Mouse (Mus musculus) adrenal gland, postnatal 14 days (tissue): Measurements from ENCODE around the gene Psmb6. TPM values are rescaled to one million over a fixed set of nuclear protein-coding genes. Genes with fewer than 3 reads are reported as not detected.

Experiments
- DNase-seq: peaks from one replicate; pipeline ENCODE4 v3.0.0; 2021; ENCODE audit warnings: mixed read lengths
- long read RNA-seq, 2 experiments: library from polyadenylated mRNA; stranded (forward); transcript quantifications; one replicate each; pipeline ENCODE4 v2.0.0; 2021
- total RNA-seq: library from RNA; stranded (reverse); gene quantifications from 2 replicates; pipeline ENCODE4 v1.2.3, GENCODE M21; 2021

Psmb6 gene
- total RNA-seq = 233 and 258 TPM in 2 replicates
- long read RNA-seq, experiment 1, transcript Psmb6-202 (2 exons, 674 nt) = minor isoform, 96 of 470 reads
- long read RNA-seq, experiment 1, transcript Psmb6-201 (6 exons, 798 nt) = major isoform, 347 of 470 reads
- long read RNA-seq, experiment 1, partial matches to known transcripts = 18 of 470 reads
- long read RNA-seq, experiment 1, other reads (novel, unspliced or antisense) = 9 of 470 reads
- long read RNA-seq, experiment 2, transcript Psmb6-202 (2 exons, 674 nt) = minor isoform, 84 of 450 reads
- long read RNA-seq, experiment 2, transcript Psmb6-201 (6 exons, 798 nt) = major isoform, 343 of 450 reads
- long read RNA-seq, experiment 2, partial matches to known transcripts = 16 of 450 reads
- long read RNA-seq, experiment 2, other reads (novel, unspliced or antisense) = 7 of 450 reads

DNA sequence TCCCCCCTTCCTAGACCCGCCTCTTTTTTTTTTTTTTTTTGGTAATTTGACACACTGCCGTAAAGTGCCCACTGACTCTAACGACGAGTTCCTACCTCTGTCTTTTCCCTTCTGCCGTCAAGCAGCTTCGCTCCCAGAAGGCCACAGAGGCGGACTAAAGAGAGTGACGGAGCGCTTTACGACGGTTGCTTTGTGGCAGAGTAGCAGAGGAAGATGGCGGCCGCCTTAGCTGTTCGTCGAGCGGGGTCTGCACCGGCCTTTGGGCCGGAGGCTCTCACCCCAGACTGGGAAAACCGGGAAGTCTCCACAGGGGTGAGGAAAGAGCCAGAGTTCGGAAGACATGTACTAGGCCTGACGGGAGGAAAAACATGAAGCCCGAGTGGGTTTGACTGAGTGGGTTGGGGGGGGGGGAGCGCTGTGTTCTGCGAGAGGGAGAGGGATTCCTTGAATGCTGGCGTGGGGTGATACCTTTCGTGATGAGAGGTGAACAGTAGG is at the start of gene Psmb6:
Gene Psmb6 (plus strand): TSS at position 184 of the 495 bp plus-strand sequence.
- peak; percentile 93 for DNase-seq

DNA sequence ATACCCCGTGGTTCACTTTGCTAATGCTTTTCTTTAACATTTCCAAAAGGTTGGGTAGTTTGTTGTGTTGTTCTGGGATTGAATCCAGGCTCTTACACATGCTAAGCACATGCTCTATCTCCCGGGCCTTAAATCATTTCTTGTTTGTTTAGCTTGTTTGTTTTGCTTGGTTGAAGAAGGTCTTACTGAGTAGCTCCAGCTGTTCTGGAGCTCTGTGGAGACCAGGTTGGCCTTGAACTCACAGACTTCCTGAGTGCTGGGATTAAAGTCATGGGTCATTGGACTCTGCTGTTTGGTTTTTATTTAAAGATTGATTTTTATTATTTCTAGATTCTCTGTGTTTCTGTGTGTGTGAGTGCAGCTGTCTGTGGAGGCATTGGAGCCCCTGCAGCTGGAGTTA is 39.7 kb upstream of the Psmb6 start:
- no peak for DNase-seq

DNA sequence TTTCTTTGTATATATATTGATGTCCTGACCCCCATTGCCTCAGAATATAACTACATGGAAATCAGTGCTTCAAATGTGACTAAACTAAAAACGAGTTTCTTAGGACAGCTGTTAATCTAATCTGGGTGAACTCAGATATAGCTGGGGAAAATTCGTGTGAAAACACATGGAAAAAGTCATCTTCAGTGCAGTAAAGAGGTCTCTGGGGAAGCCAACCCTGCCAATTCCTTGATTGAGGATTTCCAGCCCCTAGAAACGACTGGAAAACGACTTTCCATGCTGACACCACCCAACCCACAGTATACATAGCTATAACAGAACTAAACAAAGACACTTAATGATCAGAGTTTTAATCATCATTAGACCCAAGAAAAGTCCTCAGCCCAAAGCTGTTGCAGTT is 37.4 kb upstream of the Psmb6 start:
- no peak for DNase-seq

DNA sequence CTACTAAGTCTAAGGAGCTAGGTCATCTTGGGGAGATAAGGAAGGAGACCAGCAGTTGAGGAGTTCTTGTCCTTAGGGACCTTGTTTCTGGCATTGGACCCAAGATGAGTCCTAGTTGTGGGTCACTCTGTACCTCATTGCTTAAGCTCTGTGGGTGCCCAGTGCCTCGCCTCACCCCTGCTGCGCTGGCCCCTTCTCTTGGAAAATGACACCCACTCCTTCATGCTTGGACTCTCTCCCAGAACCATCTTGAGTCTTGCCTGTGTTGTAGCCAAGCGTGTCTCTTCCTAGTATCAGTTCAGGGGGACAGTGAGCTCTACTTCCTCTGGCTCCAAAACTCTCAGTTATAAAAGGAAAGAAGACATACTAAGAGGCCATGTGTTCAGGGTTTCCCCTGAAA is 36.0 kb upstream of the Psmb6 start:
- DNase-seq = no peak

DNA sequence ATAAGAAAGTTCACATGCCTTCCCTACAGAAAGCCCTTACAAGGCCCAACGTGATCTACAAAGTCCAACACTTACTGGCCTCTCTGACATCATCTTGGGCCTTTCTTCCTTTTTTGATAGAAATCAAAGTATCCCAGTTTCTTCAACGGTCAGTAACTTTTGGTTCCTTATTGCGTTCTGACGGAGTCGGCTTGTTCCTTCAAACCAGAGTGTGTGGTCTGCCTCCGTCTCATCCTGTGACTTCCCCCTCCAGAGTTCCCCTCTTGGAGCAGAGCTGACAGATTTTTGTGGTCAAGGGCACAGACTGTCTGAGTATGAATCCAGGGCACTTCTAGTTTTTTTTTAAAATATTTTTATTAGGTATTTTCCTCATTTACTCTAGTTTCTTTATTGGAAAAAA is 35.5 kb upstream of the Psmb6 start:
- no peak for DNase-seq

DNA sequence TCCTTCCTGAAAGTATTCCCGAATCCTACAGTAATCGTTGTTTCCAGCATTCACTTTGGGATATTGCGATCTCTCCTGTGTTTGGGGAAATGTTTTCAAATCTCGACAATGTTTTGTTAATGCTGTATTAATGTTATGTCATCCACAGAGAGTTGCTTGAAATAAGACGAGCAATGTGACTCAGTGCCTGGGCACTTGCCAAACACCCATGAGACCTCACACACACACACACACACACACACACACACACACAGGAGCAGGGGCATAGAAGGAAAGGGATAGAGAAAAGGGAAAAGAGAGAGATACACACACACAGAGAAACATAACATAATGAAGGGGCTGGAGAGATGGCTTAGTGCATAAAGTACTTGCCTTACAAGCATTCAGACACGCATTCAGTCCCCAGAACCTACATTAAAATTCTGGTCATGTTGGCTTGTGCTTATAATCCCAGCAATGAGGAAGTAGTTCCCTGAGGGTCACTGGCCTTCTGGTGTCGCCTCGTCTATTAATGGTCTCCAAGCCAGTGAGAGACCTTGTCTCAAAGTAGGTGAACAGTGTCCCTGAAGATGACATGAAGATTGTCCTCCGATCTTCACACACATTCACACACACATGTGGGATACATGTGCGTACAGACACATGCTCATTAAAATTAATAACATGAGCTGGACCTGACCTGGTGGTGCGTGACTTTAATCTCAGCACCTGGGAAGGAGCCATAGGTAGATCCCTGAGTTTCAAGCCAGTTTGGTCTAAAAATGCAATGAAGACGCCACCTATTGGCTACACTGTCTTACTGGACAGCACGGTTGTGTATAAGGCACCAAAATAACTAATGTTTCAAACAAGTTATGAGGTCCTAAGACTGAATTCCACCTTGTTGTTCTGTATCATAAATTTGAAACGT is 25.3 kb upstream of the Psmb6 start:
- DNase-seq = peak; percentile 67

DNA sequence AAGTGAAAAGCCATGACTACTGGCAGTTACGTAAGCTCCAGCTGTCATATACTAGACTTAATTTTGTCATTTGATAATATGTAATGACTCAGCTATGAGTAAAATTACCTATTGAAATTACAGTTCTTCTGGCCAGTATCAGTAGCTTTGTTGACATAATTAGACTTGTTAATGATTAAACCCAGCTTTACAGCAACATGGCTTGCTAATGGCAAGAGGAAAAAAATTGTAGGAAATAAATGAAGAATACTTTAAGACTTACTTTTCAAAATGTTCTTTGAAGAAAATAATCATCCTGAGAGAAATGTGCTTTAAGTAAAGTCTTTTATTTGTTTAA is 24.7 kb upstream of the Psmb6 start:
- DNase-seq = no peak

DNA sequence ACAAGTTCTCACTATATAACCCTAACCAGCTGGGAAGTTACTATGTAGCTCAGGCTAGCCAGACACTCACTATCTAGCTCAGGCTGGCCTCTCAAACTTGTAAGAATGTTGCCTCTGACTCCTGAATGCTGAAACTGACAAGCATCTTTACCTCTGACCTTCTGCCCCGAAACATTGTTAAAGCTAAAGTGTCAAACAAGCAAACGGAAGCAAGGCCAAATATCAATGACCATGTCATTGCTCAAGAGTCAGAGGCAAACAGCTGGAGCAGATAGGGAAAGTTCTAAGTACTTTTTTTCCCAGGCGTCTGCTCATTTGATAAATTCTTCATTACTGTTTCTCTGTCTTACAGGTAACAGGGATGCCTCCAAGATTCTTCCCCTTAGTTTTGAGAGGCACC is 23.1 kb upstream of the Psmb6 start:
- DNase-seq = no peak

DNA sequence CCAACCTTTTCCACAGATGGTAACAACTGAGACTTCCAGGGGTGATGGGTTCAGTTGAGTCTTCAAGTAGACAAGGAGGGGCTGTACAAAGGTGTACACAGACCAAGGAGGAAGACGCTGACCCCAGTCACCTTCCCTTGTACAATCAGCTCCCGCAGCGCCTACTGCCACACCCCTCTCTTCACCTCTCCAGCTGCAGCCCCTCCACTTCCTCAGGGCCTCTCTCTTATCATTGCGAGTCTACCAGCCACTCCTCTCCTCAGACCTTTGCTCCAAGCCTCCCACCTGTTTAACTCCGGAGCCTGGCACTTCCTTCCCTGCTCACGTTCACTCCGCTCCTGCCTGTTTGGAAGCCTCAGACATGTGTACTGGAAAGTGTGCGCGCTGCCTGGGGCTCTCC is 20.2 kb upstream of the Psmb6 start, which contains the start of gene Tm4sf5:
Gene Tm4sf5 (plus strand): TSS at position 275 of the 400 bp plus-strand sequence.
- DNase-seq = no peak

DNA sequence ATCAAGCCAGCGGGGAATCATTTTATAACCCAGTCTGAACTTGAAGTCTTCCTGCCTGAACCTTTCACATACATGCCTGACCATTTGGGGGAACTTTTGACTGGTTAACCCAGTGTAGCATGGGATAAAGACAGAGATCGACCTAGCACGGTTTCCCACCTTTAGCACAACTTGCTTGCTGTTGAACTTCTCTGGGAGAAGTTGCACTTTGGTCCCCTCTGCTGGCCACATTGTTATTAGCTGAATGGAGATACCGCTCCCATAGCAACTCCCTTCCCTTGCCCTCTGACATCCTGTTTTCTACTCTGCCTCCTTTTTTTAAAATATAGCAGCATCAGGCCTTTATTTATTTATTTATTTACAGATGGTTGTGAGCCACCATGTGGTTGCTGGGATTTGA is 18.8 kb upstream of the Psmb6 start:
- DNase-seq = peak; percentile 83

DNA sequence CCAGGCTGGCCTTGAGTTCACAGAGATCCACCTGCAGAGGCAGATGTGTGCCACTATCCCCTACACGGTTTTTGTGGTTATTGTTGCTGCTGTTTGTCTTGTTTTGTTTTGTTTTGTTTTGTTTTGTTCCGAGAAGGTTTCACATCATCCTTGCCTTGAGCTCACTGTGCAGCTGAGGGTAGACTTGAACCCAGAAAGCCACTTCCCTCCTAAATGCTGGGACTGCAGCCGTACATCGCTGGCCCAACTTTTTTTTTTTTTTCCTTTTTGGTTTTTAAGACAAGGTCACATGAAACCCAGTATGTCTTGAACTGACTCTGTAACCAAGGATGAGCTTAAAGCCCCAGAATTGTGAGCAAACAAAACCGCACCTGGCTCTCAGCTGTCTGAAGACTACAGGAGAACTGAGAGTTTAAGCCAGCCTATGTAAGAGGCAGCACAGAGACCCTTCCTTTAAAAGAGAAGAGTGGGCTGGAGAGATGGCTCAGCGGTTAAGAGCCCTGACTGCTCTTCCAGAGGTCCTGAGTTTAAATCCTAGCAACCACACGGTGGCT is 18.1 kb upstream of the Psmb6 start:
- no peak for DNase-seq

DNA sequence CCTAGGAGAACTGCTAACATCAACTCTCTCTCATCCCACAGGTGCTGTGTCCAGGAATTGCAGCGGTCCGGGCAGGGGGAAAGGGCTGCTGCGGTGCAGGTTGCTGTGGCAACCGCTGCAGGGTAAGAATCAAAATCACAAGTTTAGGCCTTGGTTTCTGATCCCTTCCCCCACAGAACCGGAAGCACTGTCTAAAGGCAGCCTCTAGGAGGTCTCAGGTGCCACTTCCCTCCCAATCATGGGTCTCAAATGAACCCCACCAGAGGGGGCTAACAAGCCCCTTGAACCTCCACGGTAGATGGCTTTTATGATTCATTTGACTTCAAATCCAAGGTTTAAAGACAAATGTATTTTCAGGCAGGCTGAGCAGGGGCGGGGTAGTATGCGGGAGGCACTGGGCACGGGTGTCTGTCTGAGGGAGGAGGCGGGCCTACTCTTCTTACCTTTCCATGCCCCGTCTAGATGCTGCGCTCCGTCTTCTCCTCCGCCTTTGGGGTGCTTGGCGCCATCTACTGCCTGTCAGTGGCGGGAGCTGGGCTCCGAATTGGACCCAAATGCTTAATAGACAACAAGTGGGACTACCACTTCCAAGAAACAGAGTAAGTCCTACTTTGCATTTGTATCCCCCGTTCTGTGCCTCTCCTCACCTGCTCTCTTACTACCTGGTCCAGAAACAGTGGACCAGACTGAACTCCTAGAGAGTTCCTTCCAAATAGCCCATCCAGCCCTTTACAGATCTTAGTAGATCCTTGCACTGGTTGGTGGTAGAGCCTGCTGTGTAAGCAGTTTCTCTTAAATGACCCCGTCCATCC is 15.2 kb upstream of the Psmb6 start:
- peak; percentile 51 for DNase-seq

DNA sequence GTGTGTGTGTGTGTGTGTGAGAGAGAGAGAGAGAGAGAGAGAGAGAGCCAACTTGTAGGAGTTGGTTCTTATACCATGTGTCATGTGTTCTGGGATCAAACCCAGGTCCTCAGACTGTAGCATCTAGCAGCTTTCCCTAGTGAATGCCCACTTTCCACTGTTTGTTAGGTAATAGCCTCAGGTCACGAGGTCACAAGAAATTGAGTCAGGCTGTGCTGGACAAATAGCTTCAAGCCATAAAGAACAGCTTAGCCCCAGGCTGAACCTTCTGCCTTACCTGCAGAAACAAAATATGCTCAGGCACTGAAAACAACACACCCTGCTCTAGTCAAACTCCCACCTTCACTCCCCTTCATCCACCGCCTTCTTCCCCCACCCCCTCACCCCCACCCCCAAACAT is 13.9 kb upstream of the Psmb6 start:
- no peak for DNase-seq

DNA sequence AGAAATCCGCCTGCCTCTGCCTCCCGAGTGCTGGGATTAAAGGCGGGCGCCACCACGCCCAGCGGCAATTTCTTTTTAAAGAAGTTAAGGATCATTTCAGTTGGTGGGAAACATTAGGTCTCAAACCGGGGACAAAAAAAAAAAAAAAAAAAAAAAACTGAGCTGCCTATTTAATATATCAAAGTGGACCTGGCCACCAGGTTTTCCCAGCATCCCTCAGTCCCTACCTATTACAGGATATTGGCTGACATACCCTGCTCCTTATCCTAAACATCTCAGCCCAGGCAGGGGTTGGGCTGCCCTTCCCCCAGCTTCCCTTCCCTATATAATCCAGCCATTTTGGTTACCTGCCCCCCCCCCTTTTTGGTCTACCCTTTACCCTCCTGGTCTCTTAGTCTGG is 13.3 kb upstream of the Psmb6 start:
- DNase-seq = no peak

DNA sequence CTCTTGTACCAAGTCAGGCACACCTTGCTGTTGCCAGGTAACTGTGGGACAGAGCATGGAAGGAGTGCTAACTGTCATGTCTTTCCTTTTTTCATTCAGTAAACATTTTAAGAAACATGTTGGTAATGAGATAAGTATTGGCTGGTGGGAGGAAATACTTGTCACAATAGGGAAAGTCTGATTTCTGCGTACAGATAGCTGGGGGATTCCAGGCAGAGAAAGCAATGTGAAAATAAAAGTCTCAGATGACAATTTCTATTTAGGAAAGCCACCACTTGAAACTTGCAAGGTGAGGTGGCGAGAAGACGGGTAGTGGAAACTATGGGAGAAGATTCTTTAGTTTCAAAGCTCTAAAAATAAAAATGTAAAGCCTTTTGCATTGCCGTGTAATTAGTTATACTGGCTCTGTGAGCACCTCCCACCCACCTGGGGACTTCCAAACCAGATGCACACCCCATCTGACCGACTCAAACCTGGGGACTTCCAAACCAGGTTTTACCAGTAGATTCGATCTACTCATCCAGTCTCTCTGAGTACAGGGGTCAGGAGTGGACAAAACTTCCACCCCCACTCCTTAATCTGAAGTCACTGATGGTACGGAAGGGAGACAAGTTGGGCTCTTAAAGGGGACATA is 12.3 kb upstream of the Psmb6 start:
- no peak for DNase-seq

DNA sequence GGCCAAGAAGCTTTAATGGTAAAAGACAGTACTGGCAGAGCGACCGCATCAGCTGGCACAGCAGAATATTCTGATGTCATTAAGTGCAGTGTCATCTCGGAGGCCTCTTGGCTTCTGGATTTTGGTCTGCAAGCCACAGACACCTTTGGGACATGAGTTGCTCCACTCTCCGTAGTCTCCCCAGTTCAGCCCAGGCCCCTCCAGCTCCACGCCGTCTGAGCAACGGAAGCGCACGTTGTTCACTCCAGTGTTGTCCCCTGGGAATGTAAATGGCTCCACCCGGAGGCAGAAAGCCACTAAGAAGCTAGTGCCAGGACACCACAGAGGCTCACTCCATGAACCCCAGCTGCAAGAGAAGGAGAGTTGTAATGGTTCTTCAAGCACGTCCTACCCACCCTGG is 11.6 kb upstream of the Psmb6 start:
- DNase-seq = peak; percentile 59

DNA sequence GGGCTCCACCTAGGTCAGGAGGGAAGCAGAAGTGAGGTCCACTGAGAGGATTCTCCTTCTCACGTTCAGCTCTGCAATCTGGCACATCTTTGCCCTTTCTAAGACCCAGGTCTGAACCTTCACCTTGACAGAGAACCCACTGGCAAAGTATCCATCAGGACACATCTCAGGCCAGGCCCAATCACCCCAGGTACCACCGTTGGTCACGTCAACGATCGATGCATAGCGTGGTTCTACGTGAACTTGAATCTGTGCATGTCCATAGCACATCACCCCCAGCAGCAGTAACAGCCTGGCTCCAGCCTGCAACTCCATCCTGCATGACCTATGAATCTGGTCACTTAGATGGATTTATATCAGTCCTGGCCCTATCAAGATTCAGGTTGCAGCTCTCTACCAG is 10.9 kb upstream of the Psmb6 start, which contains the start of gene Vmo1:
Gene Vmo1 (minus strand): TSS at position 329 of the 400 bp plus-strand sequence.
- no peak for DNase-seq

DNA sequence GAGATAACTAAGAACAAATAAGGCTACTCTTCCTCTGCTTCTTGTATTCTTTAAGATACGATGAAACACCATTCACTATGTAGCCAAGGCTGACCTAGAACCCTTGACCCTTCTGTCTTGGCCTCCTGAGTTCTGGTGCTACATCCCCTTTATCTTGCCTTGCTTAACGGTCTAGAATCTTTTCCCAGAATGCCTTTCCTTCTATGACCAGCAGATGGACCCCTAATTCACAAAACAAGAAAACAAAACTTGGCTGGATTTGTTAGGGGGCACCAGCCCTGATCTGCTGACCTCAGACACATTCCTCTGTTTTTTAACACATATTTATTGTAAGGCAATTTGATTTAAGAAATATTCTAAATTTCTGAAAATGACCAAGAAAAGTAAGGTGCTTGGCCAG is 8.8 kb upstream of the Psmb6 start:
- DNase-seq = no peak

DNA sequence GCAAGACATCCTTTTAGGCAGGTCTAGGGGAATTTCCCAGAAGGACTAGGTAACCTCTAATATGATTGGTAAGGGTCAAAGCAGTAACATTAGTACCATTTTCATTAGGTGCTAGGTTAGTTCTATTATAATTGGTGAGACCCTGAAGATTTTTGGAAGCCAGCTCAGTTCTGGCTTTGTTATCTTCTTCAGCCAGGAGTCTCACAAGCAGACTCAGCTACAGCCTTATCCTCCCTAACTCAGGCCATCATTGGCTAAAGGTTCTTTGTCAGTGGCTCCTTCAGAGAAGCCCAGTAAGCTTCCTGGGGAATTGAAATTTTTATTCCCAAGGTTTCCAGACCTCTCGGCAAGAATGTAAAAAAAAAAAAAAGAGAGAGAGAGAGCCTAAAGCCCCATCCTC is 6.7 kb upstream of the Psmb6 start:
- DNase-seq = no peak

DNA sequence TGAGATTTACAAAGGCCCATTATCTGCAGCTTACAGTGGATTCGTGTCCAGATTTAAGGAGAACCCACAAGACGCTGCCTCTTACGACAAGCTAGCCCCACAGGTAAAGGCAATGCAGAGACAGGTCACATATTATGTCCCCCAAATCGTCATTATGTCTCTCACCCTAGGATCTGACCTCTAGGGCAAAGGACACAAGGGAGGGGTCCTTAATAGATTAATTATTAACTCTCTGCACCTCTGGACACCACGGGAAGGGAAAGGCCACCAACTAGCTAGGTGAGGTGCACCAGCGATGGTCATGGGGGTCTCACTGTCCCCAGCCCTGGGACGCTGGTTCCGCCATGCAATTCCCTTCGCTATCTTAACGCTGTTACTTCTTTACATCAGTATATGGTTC is 6.2 kb upstream of the Psmb6 start, which contains the start of gene Gltpd2:
Gene Gltpd2 (plus strand): TSS at position 274 of the 400 bp plus-strand sequence.
- no peak for DNase-seq

DNA sequence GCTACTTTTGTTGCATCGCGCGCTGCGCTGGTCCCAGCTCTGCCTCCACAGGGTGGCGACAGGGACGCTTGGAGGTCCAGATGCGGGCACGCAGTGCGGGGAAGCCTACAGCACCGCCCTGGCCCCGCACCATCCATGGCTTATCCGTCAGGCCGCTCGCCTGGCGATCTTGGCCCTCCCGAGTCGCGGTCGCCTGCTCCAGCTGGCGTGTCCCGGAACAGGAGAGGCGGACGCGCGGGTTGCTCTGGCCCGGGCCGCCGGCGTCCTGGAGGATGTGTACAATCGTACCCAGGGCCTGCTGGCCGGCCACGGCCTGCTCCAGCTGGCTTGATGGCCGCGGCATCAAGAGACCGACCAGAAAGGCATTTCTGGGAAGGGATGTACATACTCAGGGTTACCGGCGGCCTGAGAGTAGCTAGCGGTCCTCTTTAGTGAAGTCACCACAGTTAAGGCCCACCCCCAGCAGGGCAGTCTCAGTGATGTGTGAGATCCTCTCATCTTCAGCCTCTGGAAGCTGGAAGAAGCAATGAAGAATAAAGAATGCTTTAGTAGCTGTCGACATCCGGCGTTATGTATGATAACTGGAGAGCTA is 4.9 kb upstream of the Psmb6 start:
- peak; percentile 57 for DNase-seq
